Mouse (Mus musculus): ENCODE results near the gene Defa35.
"Not testable (repeated sequence)": the region's sequence is repeated elsewhere in the genome, so short reads cannot be mapped to it uniquely, and the experiment has no call there.

Defa35 gene

DNA sequence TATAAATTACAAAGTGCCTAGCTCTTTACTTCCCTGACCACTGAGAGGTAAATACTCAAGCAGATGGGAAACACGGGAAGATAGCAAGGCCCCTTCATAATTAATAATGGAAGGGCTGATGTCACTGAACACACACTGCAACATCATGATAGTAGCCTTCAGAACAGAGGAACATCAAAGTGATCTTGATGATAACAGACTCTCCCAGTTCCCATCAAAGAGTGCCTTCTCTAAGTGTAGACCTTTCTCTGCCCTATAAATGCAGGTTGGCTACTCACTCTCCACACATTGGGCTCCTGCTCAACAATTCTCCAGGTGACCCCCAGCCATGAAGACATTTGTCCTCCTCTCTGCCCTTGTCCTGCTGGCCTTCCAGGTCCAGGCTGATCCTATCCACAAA is at the start of gene Defa35:
TSS of gene Defa35 (plus strand) at position 301 of the 400 bp plus-strand sequence.
- not testable (repeated sequence) for DNase-seq

DNA sequence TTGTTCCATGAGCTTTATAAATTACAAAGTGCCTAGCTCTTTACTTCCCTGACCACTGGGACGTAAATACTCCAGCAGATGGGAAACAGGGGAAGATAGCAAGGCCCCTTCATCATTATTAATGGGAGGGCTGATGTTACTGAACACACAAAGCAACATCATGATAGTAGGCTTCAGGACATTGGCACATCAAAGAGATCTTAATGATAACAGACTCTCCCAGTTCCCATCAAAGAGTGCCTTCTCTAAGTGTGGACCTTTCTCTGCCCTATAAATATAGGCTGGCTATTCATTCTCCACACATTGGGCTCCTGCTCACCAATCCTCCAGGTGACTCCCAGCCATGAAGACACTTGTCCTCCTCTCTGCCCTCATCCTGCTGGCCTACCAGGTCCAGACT is 39.6 kb upstream of the Defa35 start, which contains the start of gene Defa21:
TSS of gene Defa21 (plus strand) at position 301 of the 400 bp plus-strand sequence.
- DNase-seq: not testable (repeated sequence)

DNA sequence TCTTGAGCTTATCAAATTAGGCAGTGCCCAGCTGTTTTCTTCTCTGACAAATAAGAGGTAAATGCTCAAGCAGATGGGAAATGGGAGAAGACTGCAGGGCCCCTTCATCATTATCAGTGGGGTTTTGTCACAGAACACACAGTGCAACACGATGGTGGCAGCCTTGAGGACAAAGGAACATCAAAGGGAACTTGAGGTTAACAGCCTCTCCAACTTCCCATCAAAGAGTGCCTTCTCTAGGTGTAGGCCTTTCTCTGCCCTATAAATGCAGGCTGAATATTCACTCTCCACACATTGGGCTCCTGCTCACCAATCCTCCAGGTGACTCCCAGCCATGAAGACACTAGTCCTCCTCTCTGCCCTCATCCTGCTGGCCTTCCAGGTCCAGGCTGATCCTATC is 10.1 kb upstream of the Defa35 start, which contains the start of gene Defa23:
TSS of gene Defa23 (plus strand) at position 301 of the 400 bp plus-strand sequence.
- DNase-seq: not testable (repeated sequence)

DNA sequence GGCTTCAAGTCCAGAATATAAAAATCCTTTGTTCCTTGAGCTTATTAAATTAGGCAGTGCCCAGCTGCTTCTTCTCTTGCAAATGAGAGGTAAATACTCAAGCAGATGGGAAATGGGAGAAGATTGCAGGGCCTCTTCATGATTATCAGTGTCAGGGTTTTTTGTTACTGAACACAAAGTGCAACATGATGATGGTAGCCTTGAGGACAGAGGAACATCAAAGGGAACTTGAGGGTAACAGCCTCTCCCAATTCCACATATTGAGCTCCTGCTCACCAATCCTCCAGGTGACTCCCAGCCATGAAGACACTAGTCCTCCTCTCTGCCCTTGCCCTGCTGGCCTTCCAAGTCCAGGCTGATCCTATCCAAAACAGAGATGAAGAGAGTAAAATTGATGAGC is 19.3 kb downstream of the Defa35 start, which contains the start of gene Defa25:
TSS of gene Defa25 (plus strand) at position 301 of the 400 bp plus-strand sequence.
- DNase-seq: not testable (repeated sequence)

DNA sequence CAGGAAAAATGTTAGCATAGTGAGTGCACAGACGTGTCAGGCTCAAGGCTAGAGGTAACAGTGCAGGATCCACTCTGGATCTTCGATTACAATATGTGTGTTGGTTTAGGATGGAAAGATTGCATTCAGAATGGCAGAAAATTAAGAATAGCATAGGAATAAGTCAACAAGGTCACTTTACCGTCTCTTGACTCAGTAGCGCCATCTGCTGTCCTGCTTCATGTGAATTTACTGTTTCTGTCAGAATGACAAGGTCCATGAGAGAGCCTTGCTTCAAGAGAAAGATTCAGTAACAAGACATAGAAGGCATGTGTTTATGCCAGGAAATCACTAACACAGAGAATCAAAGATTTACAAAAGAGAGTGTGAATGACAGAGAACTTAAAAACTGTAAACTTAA is 28.3 kb downstream of the Defa35 start:
- DNase-seq: peak in 1 of 2 experiments; percentile 0

DNA sequence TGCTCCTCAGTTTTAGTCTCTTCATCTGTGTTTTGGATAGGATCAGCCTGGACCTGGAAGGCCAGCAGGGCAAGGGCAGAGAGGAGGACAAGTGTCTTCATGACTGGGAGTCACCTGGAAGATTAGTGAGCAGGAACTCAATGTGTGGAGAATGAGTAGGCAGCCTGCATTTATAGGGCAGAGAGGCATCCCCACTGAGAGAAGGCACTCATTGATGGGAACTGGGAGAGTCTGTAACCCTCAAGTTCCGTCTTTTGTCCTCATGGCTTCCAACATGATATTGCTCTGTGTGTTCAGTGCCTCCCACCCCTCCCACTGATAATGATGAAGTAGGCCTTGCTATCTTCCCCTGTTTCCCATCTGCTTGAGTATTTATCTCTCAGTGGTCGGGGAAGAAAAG is 31.1 kb downstream of the Defa35 start, which contains the start of gene Gm14851:
TSS of gene Gm14851 (minus strand) at position 101 of the 400 bp plus-strand sequence.
- DNase-seq: not testable (repeated sequence)

Measured in cerebellum, adult 18-20 months (tissue).